Comparison of ENCODE assay signal across 30 mouse cellular contexts in the genomic region with DNA sequence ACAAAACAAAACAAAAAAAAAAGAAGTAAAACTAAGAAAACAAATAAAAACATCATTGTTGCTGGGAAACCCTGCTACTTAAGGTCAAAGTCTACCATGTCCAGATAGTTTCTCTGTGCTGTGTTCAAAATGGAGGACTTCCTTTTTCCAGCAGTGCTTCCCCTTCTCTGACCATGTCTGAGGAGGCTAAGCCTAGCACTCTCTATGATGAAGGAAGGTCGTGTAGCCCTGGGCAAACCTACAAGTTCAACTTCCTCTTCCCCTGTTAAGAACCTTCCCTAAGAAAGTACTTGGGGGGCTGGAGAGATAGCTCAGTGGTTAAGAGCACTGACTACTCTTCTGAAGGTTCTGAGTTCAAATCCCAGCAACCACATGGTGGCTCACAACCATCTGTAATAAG. TPM values are rescaled to one million over a fixed set of nuclear protein-coding genes. Genes with fewer than 3 reads are reported as not detected.
DNase-seq lines count a peak whose midpoint lies in the region; ATAC-seq lines count a peak whose summit lies in the region.
"Had no signal": no experiment of that assay in that cellular context is flagged by ENCODE, and none has a peak within 500 bp of the region (broad histone marks: within the 10 kb centered on the region; RNA-seq: fewer than 3 reads in every experiment).

No protein-coding gene starts in this region.

- ATAC-seq in common myeloid progenitor, adult 5-6 weeks (replicated peaks; ENCODE audit: low read depth, poor library complexity, severe bottlenecking) = peak; percentile 62
- peak; percentile 91 for ATAC-seq in monocyte, adult 5-6 weeks (replicated peaks; ENCODE audit: insufficient number of reproducible peaks, low FRiP score, low TSS enrichment, poor library complexity, severe bottlenecking)
- no peak for ATAC-seq in activated CD4-positive, CD25-positive, alpha-beta regulatory T cell, adult 4 months
- ATAC-seq: CD4-positive, CD25-positive, alpha-beta regulatory T cell, adult 4 months; forebrain, embryonic 15.5 days; hindbrain, postnatal 0 days; intestine, postnatal 0 days; Patski had no signal

- peak; percentile 44 for DNase-seq in layer of hippocampus, adult 9-11 months
- DNase-seq in layer of hippocampus, adult 9-10 months (ENCODE audit: low spot score) = no peak
- DNase-seq in 416B (ENCODE audit: low read depth) = peak; percentile 64
- DNase-seq in gastrocnemius, postnatal 36 days = no peak
- no peak for DNase-seq in gastrocnemius, adult 18-20 months (ENCODE audit: low spot score)
- DNase-seq: adrenal gland, adult 2 months; cerebellum, adult 2 months; gastrocnemius, postnatal 14 days; heart, adult 2 months; heart, postnatal 14 days; kidney, postnatal 4 days; liver, embryonic 13.5 days; lung, postnatal 10 days; midbrain, embryonic 14.5 days; right cerebral cortex, postnatal 4 days had no signal

- intact Hi-C loops in gastrocnemius, postnatal 36 days (cut with DNase I) = loop anchor here (10.0 kb wide), 1 partner anchor 112 kb away; no protein-coding TSS in a partner anchor

RNA-seq across cellular contexts. Expression of a gene that starts 57.3 kb away (rescaled TPM):
- 0.91 and 3.2 TPM in 2 replicates for total RNA-seq in common myeloid progenitor, adult 5-6 weeks (2017)
- not detected in 3 replicates for total RNA-seq in monocyte, adult 5-6 weeks (2017)
- not detected for polyA plus RNA-seq in activated CD4-positive, CD25-positive, alpha-beta regulatory T cell, adult 4 months (2017; shearing (Covaris generic))
- not detected for total RNA-seq in gastrocnemius, postnatal 36 days (2021)
- not detected for total RNA-seq in gastrocnemius, adult 18-20 months (2021)
- total RNA-seq: adrenal gland, adult 2 months; adrenal gland, postnatal 4 days; gastrocnemius, postnatal 14 days; heart, postnatal 14 days; hindbrain, postnatal 0 days; layer of hippocampus, postnatal 14 days had no signal
- polyA plus RNA-seq: adrenal gland, adult 2 months; CD4-positive, CD25-positive, alpha-beta regulatory T cell, adult 4 months; forebrain, embryonic 15.5 days; hindbrain, embryonic 11.5 days; hindbrain, postnatal 0 days; intestine, postnatal 0 days; kidney, embryonic 15.5 days; limb, embryonic 10.5 days; midbrain, embryonic 14.5 days; neural tube, embryonic 13.5 days; Patski; urinary bladder, adult 2 months had no signal

Comparison
In these comparisons a context has a peak if more than half of its experiments do, and no peak if none do; other contexts are left out.
1. DNase-seq: peak in layer of hippocampus, adult 9-11 months (single experiment) and 416B (single experiment); none in layer of hippocampus, adult 9-10 months (single experiment), gastrocnemius, postnatal 36 days (0 of 2) and gastrocnemius, adult 18-20 months (single experiment).